ENCODE assay signal across 18 mouse cellular contexts in the genomic region with DNA sequence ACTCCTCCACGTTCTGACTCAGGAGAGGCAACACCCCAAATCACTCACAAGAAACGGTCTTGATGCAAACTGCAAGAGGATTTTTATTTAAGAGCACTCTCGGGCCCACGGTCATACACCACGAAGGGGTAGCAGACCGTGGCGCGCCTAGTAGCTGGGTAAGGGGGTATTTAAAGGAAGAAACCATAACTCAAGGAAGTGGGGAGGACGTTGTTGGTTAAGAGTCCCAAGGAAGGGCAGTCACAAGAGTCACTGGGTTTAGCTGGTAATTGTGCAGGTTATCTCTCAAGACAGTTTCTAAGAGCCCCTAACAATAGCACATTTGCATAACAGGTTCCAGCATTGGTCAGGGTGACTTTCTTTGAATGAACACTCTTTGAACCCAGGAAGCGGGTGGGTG. TPM values are rescaled to one million over a fixed set of nuclear protein-coding genes. Genes with fewer than 3 reads are reported as not detected.
A peak's percentile ranks its signal among the peaks of the same experiment; 100 is the strongest.
DNase-seq lines count a peak whose midpoint lies in the region; TF ChIP-seq lines count a peak whose summit lies in the region.
"Not testable (repeated sequence)": the region's sequence is repeated elsewhere in the genome, so short reads cannot be mapped to it uniquely, and the experiment has no call there.
"Had no signal": no experiment of that assay in that cellular context is flagged by ENCODE, and none has a peak within 500 bp of the region (broad histone marks: within the 10 kb centered on the region; RNA-seq: fewer than 3 reads in every experiment).

No protein-coding gene starts in this region.

- DNase-seq in ES-CJ7 (ENCODE audit: low read depth, low spot score) (peak; percentile 66), ES-E14 (ENCODE audit: low read depth, low spot score) (peak; percentile 6), R1 (ENCODE audit: low read depth, low spot score) (peak; percentile 76), ZHBTc4 (ENCODE audit: low read depth, low spot score) (peak; percentile 61)

- H3K27me3 ChIP-seq in ES-Bruce4 (ENCODE audit: control insufficient read depth, insufficient read depth, low read length, poor library complexity, severe bottlenecking): not testable (repeated sequence)

- not testable (repeated sequence) for H3K4me1 ChIP-seq in ES-Bruce4 (ENCODE audit: control insufficient read depth, insufficient read depth, low read length); ES-E14 (ENCODE audit: control insufficient read depth in 2 of 2, insufficient read depth in 2 of 2, low read length in 2 of 2, poor library complexity in 1 of 2)

- H3K4me3 ChIP-seq in ES-Bruce4 (ENCODE audit: low read depth, low read length); ES-E14 (ENCODE audit: insufficient read depth in 1 of 2, low read depth in 1 of 2, low read length in 2 of 2, poor library complexity in 1 of 2, severe bottlenecking in 1 of 2): not testable (repeated sequence)

- not testable (repeated sequence) for TF ChIP-seq POLR2A in ES-Bruce4 (IDR thresholded peaks at IDR 0.05; ENCODE audit: insufficient read depth, low read length)

- not testable (repeated sequence) for TF ChIP-seq CTCF in ES-Bruce4 (IDR thresholded peaks at IDR 0.05; ENCODE audit: low read depth, low read length)

- peak overlapping the region; percentile 41; the same call in 1 of the 2 replicates for H3K27ac ChIP-seq in ES-Bruce4 (ENCODE audit: insufficient read depth, low read length)
- H3K27ac ChIP-seq in ES-E14 (ENCODE audit: insufficient read depth, low read depth, low read length, poor library complexity, severe bottlenecking): not testable (repeated sequence)

- in situ Hi-C loops in ES-E14 (cut with MboI; ENCODE audit: low sequenced_read_pairs in 2 of 2, unreplicated experiment in 2 of 2): not testable (repeated sequence)

- H3K9me3 ChIP-seq in ES-Bruce4 (replicated peaks; ENCODE audit: control insufficient read depth, insufficient read depth, low read length, poor library complexity, severe bottlenecking): peaks cover 12% of the 10 kb centered on the region
- not testable (repeated sequence) for H3K9me3 ChIP-seq in ES-E14 (ENCODE audit: control insufficient read depth, insufficient read depth, low read depth, low read length)

- not testable (repeated sequence) for H3K36me3 ChIP-seq in ES-Bruce4 (ENCODE audit: control insufficient read depth, insufficient read depth, low read length, poor library complexity, severe bottlenecking); ES-E14 (ENCODE audit: control insufficient read depth, insufficient read depth, low read length, poor library complexity, severe bottlenecking)

- not testable (repeated sequence) for TF ChIP-seq EP300 in ES-Bruce4 (IDR thresholded peaks at IDR 0.05; ENCODE audit: insufficient read depth, low read depth, low read length)

- H3K9ac ChIP-seq in ES-Bruce4 (ENCODE audit: low read depth, poor library complexity, severe bottlenecking); ES-E14 (ENCODE audit: insufficient read depth, low read depth, low read length, poor library complexity, severe bottlenecking): not testable (repeated sequence)

RNA-seq across cellular contexts. Expression of gene Mettl11b, which starts 6.1 kb away (rescaled TPM):
- polyA plus RNA-seq in ES-Bruce4 (2011; ENCODE audit: insufficient read depth, insufficient read length, low read depth, missing spikeins): not detected in 2 replicates
- total RNA-seq in ES-E14 (2012; rRNA removed): not detected in 2 replicates
- total RNA-seq: adrenal gland, adult 18-20 months; adrenal gland, adult 2 months; adrenal gland, adult 8-10 months; adrenal gland, postnatal 14 days; adrenal gland, postnatal 25 days; adrenal gland, postnatal 36 days; CH12.LX; G1E; MEL had no signal
- polyA plus RNA-seq: activated CD4-positive, CD25-positive, alpha-beta regulatory T cell, adult 4 months; adrenal gland, adult 2 months; C2C12; CD4-positive, CD25-positive, alpha-beta regulatory T cell, adult 4 months; G1E; Patski had no signal

RNA-seq across cellular contexts. Expression of gene Kifap3, which starts 48.2 kb away (rescaled TPM):
- 39.9 and 40.5 TPM in 2 replicates for polyA plus RNA-seq in ES-Bruce4 (2011; ENCODE audit: insufficient read depth, insufficient read length, low read depth, missing spikeins)
- total RNA-seq in ES-E14 (2012; rRNA removed): 17.1 and 21.8 TPM in 2 replicates

Comparison
In these comparisons a context has a peak if more than half of its experiments do, and no peak if none do; other contexts are left out.
1. DNase-seq: peak in every context shown above with its lines; median percentile 76 in R1; 66 in ES-CJ7; 61 in ZHBTc4; 6 in ES-E14.